Mouse (Mus musculus) heart, embryonic 11.5 days (tissue): ENCODE measurements around the gene Alg12. TPM values are rescaled to one million over a fixed set of nuclear protein-coding genes. Genes with fewer than 3 reads are reported as not detected.

Source experiments
- ATAC-seq: fragments of 200-750 bp; cut with Nextera tagmentation; replicated peaks from 2 replicates; pipeline ENCODE4 v1.8.0; 2017; ENCODE audit warnings: moderate library complexity; ENCODE audit not compliant: insufficient number of reproducible peaks, low FRiP score, low TSS enrichment
- H3K27ac ChIP-seq: fragments of 300-500 bp; sonication (generic); 2 replicates; pipeline ENCODE4 v1.5.1; 2014; ENCODE audit warnings: mild to moderate bottlenecking, low read depth, low read length
- H3K27me3 ChIP-seq: fragments of 300-500 bp; sonication (generic); 2 replicates; pipeline ENCODE4 v1.6.1; 2014; ENCODE audit warnings: mild to moderate bottlenecking, low read length, mixed read lengths; ENCODE audit not compliant: control insufficient read depth, insufficient read depth
- H3K36me3 ChIP-seq: fragments of 300-500 bp; sonication (generic); 2 replicates; pipeline ENCODE4 v1.6.1; 2014; ENCODE audit warnings: mild to moderate bottlenecking, low read length, moderate library complexity, mixed read lengths; ENCODE audit not compliant: control insufficient read depth, insufficient read depth
- H3K4me1 ChIP-seq: fragments of 300-500 bp; sonication (generic); 2 replicates; pipeline ENCODE4 v1.6.1; 2014; ENCODE audit warnings: low read length; ENCODE audit not compliant: control insufficient read depth, insufficient read depth
- H3K4me2 ChIP-seq: fragments of 300-500 bp; sonication (generic); 2 replicates; pipeline ENCODE4 v1.6.1; 2014; ENCODE audit warnings: mild to moderate bottlenecking, moderate library complexity
- H3K4me3 ChIP-seq: fragments of 300-500 bp; sonication (generic); 2 replicates; pipeline ENCODE4 v1.5.1; 2014; ENCODE audit warnings: low read depth, low read length
- H3K9ac ChIP-seq: fragments of 300-500 bp; sonication (generic); 2 replicates; pipeline ENCODE4 v1.6.1; 2014; ENCODE audit warnings: mild to moderate bottlenecking, low read depth, low read length, moderate library complexity
- H3K9me3 ChIP-seq: fragments of 300-500 bp; sonication (generic); replicated peaks from 2 replicates; pipeline ENCODE4 v1.6.1; 2016; ENCODE audit warnings: low read length; ENCODE audit not compliant: control insufficient read depth
- WGBS: fragments of 180-500 bp; shearing (Covaris S2); extraction: QIAGEN DNeasy Blood & Tissue Kit; methylation state at CpG from one replicate; pipeline ENCODE4 v1.1.7; 2014; ENCODE audit not compliant: insufficient replicate concordance; 5-methylcytosine and 5-hydroxymethylcytosine counted together
- polyA plus RNA-seq: library from polyadenylated mRNA; unstranded; fragments of >200 nt; fragmentation: Nextera tagmentation; extraction: Ambion mirVana; gene quantifications from 2 replicates; pipeline ENCODE4 v1.2.1, GENCODE M21; 2014

The Alg12 gene
- polyA plus RNA-seq, 1 experiment from 2014 or later: 12.5 TPM

DNA sequence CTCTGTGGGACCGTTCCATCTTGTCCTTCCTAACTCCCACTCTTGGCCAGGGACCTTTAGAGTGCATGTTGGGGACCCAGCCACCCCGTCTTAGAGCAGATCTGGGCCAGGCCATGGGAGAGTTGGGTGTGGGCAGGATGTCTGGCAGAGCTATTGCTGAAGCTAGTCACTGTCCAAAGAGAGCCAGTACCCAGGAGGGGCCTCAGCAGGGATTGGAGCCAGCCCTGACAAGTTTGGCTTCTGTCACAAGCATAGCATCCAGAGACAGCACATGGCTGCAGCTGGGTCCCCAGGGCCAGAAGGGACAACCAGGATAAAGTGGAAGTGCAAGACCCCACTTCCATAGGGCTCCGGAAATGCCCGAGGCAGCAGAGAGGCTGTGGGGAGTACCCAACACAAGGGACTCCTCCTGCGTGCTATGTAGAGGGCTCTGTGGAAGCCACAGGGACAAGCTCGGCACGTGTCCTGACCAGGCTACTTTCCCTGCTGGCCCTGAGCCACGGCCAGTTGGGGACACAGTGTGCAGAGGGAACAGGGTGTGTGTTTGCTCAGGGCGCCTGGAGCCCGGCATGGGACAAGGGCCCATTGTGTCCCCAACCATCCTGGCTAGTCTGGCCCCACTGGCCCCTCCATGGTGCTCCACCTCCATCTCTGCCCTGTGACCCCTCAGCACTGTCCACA lies 31.2 kb upstream of the Alg12 start:
- Histone ChIP-seq H3K4me3 (no peak overlapping the region), H3K36me3 (no peaks in the 10 kb centered on the region), H3K4me2 (no peak overlapping the region), H3K9ac (peak overlapping the region; percentile 29; the same call in 1 of the 2 replicates), H3K4me1 (peaks cover 23% of the 10 kb centered on the region), H3K27me3 (no peaks in the 10 kb centered on the region), H3K27ac (no peak overlapping the region), H3K9me3 (no peaks in the 10 kb centered on the region)
- ATAC-seq: no peak
- WGBS: 51% methylated on average over 10 of the region's 10 CpGs

DNA sequence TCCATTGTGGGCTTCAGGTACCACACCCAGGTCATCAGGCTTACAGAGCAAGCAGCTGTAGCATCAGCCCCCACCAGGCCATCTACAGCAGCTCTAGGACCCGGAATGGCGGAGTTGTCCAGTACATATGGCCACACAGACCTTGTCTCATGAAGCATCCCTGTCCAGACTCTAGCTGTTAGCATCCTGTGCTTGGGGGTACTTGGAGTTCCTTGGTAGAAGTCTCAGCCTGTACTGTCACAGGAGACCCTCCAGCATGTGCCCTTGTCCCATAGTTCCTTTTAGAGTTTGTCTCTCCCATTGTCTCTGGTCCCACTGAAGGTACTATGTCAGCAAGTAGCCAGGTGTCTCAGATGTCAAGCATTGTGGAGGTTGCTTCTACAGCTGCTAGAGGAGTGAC lies 30.5 kb upstream of the Alg12 start:
- Histone ChIP-seq H3K27ac (no peak overlapping the region), H3K4me1 (peaks cover 17% of the 10 kb centered on the region)

DNA sequence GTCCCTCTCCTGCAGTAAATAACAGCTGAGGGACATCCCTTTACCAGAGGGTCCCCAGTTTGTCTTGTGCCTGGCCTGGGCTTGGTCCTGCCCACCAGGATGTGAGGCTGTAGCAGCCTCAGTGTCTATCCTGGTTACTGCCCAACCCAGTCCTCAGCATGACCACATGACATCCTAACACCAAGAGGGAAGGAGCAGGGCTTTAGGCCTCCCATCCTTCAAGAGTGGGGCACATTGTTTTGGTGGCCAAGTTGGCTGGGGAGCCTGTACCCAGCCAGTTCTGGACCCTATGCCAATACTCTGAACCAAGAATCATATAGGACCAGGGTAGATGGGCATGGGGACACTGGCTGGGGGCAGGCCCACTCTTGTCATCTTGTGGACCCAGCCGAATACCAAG lies 29.5 kb upstream of the Alg12 start:
- Histone ChIP-seq H3K4me2 (no peak overlapping the region), H3K36me3 (no peaks in the 10 kb centered on the region), H3K4me1 (peaks cover 13% of the 10 kb centered on the region), H3K27me3 (no peaks in the 10 kb centered on the region), H3K9me3 (no peaks in the 10 kb centered on the region), H3K9ac (no peak overlapping the region), H3K27ac (no peak overlapping the region), H3K4me3 (no peak overlapping the region)
- 81% methylated on average over 1 of the region's 1 CpGs for WGBS
- ATAC-seq: no peak

More for the DNA sequence above, 30.5 kb upstream of the Alg12 start:
- H3K9ac ChIP-seq: no peak overlapping the region
- H3K9me3 ChIP-seq: no peaks in the 10 kb centered on the region
- no peak overlapping the region for H3K4me2 ChIP-seq
- H3K4me3 ChIP-seq: no peak overlapping the region
- H3K27me3 ChIP-seq: no peaks in the 10 kb centered on the region
- 89% methylated on average over 2 of the region's 2 CpGs for WGBS
- ATAC-seq: no peak
- no peaks in the 10 kb centered on the region for H3K36me3 ChIP-seq

DNA sequence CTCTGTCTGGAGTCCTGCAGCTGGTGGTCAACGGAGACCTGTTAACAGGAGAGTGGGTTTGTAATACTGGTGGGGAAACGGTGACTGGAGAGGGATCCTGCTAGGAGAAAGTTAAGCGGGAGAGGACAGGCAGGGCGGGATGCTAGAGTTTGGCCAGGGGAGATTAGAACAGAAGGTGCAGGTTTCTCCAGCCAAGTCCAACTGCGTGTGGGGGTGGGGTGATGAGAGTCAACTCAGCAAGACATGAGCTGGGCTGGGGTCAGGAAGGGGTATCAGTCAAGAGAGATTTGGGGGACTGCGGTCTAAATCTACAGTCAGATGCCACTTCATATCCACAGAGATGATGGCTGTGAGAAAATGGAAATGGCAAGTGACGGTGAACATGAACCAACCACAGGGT lies 25.8 kb upstream of the Alg12 start:
- 81% methylated on average over 7 of the region's 7 CpGs for WGBS
- Histone ChIP-seq H3K4me1 (peaks cover 13% of the 10 kb centered on the region), H3K4me3 (no peak overlapping the region), H3K9me3 (no peaks in the 10 kb centered on the region), H3K27ac (no peak overlapping the region), H3K4me2 (no peak overlapping the region), H3K9ac (no peak overlapping the region), H3K27me3 (no peaks in the 10 kb centered on the region), H3K36me3 (no peaks in the 10 kb centered on the region)
- no peak for ATAC-seq

DNA sequence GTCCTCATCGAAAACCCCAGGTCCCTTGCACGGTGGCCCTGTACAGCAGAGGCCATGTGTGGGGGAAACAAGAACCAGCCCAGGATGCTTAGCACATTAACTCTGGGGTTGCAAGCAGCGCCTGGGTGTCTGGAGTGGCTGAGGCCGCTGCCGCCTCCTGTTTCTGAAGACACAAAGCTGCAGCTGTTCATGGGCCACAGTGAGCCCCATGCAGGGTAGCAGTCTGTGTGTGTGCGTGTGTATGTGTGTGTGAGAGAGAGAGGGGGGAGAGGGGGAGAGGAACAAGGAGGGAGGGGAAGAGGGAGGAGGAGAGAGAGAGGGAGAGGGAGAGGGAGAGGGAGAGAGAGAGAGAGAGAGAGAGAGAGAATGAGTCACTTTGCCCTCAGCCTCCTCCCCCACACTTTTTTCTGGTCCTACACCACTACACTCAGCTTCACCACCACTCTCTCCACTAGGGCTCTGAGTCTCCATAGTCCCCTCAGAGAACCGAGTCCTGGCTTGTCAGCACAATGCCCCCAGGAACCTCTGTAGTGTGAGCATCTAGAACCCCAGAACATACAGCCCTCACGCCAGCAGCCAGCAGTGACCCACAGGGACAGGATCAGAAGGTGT lies 24.5 kb upstream of the Alg12 start:
- Histone ChIP-seq H3K27me3 (no peaks in the 10 kb centered on the region), H3K4me3 (no peak overlapping the region), H3K9ac (no peak overlapping the region; the same call in 1 of the 2 replicates), H3K4me2 (no peak overlapping the region; the same call in 1 of the 2 replicates), H3K27ac (peak overlapping the region; percentile 57), H3K36me3 (no peaks in the 10 kb centered on the region), H3K9me3 (no peaks in the 10 kb centered on the region), H3K4me1 (peaks cover 27% of the 10 kb centered on the region)
- 34% methylated on average over 8 of the region's 8 CpGs for WGBS
- no peak for ATAC-seq

DNA sequence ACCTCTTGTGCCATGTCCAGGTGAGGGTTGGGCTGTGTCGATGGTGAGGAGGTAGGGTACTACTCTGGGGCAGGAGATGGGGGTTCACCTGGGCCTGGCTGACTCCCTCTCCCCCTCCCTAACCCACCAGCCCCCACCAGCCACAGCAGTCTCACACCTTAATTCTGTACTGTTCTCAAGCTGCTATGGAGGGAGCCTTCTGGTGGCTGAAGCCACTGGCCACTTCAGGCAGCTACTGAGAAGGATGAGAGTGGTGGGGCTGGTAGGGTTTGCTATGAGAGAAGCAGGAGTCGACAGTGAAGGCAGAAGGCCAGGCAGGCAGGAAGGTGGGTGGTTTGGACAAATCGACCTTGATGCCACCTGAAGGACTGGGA lies 23.2 kb upstream of the Alg12 start:
- Histone ChIP-seq H3K9ac (no peak overlapping the region), H3K4me3 (no peak overlapping the region), H3K9me3 (no peaks in the 10 kb centered on the region), H3K27me3 (no peaks in the 10 kb centered on the region), H3K4me2 (no peak overlapping the region), H3K27ac (no peak overlapping the region), H3K36me3 (no peaks in the 10 kb centered on the region), H3K4me1 (peaks cover 34% of the 10 kb centered on the region)
- no peak for ATAC-seq
- WGBS: 63% methylated on average over 3 of the region's 3 CpGs

DNA sequence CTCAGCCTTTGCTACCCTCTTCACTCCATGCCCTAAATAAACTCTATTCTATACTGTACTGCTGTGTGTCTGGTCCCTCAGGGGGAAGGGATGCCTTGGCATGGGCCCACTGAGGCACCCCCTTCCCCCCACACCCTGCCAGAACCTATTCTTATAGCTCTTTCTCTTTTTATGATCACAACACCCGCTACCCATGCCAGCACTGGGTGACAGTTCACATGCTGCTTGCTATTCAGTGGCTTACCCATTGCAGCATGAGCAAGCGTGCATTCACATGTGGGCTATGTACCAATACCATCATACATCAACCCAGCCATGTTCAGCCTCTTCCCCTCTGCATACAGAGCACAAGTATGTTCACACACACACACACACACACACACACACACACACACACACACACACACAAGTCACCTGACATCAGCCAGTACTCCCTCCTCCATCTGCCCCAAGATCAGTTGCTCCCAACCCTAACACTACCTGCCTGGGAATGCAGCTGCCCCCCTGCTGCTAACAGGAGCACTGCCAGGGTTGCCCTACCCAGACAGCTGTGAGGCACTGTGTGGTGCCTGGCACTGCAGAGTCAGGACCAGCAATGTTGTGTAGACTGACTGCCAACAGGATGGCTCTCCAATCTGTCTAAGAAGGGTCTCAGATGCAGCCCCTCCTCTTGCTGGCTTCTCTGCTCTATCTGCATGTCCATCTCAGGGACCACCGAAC lies 22.6 kb upstream of the Alg12 start:
- no peaks in the 10 kb centered on the region for H3K36me3 ChIP-seq
- WGBS: 80% methylated on average over 3 of the region's 3 CpGs
- H3K9me3 ChIP-seq: no peaks in the 10 kb centered on the region
- no peak overlapping the region for H3K27ac ChIP-seq
- H3K4me1 ChIP-seq: peaks cover 34% of the 10 kb centered on the region
- no peak overlapping the region for H3K4me2 ChIP-seq
- H3K4me3 ChIP-seq: no peak overlapping the region
- ATAC-seq: no peak
- H3K9ac ChIP-seq: no peak overlapping the region
- H3K27me3 ChIP-seq: no peaks in the 10 kb centered on the region

DNA sequence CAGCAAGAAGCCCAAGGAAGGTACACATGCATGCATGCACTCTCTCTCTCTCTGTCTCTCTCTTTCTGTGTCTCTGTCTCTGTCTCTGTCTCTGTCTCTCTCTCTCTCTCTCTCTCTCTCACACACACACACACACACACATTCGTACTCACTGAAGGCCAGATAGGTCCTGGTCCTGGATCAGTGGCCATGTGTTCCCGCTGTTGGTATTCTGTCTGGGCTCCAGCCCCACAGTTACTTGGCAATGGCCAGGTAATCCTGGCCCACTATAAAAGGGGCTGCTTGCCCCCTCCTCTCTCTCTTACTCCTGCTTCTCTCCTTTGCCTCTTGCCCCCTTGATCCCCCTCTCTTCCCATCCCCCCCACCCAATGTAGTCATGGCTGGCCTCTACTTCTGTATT lies 22.0 kb upstream of the Alg12 start:
- Histone ChIP-seq H3K4me1 (peaks cover 37% of the 10 kb centered on the region), H3K27me3 (no peaks in the 10 kb centered on the region), H3K9ac (no peak overlapping the region), H3K36me3 (no peaks in the 10 kb centered on the region), H3K4me2 (no peak overlapping the region), H3K9me3 (no peaks in the 10 kb centered on the region), H3K4me3 (no peak overlapping the region), H3K27ac (no peak overlapping the region)
- no peak for ATAC-seq
- 83% methylated on average over 2 of the region's 2 CpGs for WGBS
